Mouse (Mus musculus): ENCODE measurements at regions not wholly inside any gene's neighbourhood (a gene's known extent, or its start where the extent isn't known, plus 50 kb on each side); places are given as distances from the start of the nearest gene placed in this dataset.
"Not testable (repeated sequence)": the region's sequence is repeated elsewhere in the genome, so short reads cannot be mapped to it uniquely, and the experiment has no call there.

GRCm38 (mm10) chr9:41914611-41915010 lies 209.5 kb downstream of the Sorl1 start:
- DNase-seq (ENCODE audit: low spot score in 2 of 2): no peak

DNA sequence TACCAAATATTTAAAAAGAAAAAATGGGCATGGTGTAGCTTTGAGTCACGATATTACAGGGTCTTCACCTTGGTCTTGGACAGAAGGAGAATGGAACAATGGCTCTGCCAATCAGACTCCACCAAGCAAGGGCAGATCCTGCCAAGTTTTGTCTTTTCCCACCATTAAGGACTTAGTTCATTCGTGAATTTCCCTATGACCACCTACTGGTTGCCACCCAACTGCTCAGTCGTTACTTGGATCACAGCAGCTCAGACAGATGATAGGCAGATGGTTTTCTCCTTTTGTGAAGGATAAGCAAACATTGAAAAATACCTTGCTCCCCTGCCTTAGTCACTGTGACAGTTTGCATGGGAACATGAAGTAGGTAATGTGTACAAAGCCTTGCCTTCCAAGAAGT lies 210.2 kb downstream of the Sorl1 start:
- no peak for DNase-seq (ENCODE audit: low spot score in 2 of 2)

DNA sequence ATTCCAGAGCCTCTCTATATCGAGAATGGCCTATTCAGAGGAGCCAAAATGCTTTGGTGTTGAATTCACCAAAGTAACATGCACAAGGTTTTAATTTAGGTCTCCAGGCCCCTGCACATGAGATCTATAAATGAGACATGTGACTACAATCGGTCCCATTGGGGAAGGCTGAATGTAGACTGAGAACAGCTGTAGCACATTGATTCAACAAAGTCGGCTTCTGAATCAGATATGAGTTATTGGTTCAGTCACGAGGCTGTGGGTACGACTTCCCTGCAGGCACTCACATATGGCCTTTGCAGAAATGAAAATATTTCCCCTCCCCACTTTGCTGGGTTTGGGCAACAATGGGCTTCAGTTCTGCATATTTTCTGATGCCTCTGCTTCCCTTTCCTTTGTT lies 211.6 kb downstream of the Sorl1 start:
- no peak for DNase-seq (ENCODE audit: low spot score in 2 of 2)

GRCm38 (mm10) chr9:41900606-41900974 lies 223.5 kb downstream of the Sorl1 start:
- no peak for DNase-seq (ENCODE audit: low spot score in 2 of 2)

DNA sequence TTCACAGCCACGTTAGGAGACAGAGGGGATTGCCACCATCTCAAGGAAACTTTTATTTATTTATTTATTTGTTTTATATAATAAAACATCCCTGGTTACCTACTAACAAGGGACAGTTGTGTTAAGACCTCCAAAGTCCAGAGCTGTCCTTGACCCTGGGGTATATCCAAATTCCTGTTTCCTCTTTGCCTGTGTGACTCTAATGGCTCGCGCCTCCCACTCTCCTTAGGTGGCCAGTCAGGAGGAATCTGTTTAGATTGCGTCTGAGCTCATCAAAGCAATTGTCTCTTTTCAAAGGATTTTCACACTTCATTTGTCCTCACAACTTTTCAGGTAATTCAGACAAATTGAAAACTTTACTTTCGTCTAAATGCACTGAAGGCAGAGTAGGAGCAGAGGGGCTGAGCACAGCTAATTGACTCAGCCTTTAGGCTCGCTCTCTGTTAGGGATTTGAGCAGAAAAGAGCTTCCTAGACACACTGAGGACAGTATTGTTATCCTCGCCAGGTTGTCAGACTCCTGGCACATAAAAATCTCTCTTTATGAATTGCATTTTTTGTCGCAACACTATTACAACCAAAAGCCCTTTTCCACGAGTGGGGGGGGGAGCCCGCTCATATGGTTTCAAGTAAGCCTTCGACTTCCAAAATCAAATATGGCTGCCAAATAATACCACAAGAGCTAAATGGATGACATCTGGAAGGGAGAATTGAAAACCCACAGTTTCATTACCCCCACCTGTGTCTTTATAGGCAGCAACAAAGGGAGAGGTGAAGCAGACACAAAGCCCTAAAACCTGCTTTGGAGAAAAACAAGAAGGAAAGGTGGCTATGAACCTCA lies 224.1 kb downstream of the Sorl1 start:
- no peak for DNase-seq (ENCODE audit: low spot score in 2 of 2)

- no peak for DNase-seq (ENCODE audit: low spot score in 2 of 2)
Measured at GRCm38 (mm10) chr9:41895106-41895505, 229.0 kb downstream of the Sorl1 start.

DNA sequence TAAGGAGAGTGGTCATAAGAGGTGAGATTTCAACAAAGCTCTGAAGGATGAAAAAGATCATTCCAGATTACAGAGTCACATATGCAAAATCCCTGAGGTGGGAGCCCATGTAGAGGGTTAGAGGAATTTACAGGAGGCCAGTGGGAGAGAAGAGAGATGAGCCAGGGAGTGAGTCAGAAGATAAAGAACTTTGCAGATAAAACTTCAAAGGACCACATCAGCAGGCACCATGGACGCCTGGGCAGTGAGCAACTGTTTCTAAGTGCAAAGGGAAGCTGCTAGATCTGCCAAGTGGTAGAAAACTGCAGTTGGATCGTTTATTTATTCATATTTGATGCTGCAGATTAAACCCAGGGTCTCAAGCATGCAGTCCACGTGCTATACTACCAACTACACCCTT lies 231.3 kb downstream of the Sorl1 start:
- no peak for DNase-seq (ENCODE audit: low spot score in 2 of 2)

GRCm38 (mm10) chr9:41891206-41891605 lies 232.9 kb downstream of the Sorl1 start:
- no peak for DNase-seq (ENCODE audit: low spot score in 2 of 2)

GRCm38 (mm10) chr9:41890273-41891141 lies 233.6 kb downstream of the Sorl1 start:
- DNase-seq (ENCODE audit: low spot score in 2 of 2): peak; percentile 59 to 76

DNA sequence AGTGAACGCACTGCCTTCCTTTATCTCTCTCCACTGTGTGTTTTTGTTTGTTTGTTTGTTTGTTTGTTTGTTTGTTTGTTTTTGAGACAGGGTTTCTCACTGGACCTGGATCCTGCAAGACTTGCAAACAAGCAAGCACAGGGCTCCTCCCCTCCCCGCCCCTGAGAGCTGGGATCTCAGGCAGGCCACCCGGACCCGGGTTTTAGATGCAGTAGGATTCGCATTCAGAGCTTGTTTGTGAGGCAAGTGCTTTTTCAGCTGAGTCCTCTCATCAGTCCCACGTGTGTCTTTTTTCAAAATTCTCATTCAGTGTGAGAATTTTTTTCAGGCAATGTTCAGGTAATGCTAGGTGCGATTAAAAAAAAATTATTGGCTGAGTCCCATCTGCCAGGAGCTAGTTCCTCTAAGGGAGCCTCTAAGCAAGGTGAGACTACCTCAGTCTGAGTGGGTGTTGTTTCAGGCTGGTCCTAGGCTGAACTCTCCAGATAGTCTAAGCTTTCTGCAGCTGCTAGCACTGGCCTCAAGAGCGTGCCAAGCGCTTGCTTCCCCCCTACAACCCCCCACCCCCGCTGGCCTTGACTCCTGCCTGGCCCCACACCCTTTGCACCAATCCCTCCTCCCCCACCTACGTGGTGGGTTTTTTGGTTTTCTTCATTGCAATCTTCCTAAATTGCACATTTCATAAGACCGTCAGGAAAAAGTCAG lies 234.4 kb downstream of the Sorl1 start:
- DNase-seq (ENCODE audit: low spot score in 2 of 2): peak in 1 of 2 experiments; percentile 10

DNA sequence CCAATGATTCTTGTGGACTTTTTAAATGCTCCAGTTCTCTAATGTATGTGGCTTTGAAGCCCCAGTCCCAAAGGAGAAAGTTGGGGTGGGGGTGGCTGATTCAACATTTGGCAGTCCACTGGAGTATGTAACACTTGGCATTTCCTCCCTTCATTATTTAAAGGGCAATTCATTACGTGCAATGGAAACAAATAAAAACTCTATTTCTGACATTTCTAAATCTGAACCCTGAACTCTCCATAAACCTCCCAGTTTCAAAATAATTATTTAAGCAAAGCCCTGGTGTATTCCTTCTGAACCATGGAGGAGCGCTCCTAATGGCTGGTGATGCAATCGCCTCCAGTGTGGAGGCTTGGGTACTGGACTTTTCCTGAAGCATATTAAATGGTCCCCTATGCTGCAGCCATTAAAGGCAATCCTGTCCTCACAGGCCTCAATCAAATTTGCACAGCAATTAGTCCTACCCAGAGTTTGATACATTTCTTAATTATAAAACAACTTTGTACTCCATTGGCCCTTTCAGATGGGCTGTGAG lies 235.4 kb downstream of the Sorl1 start:
- no peak for DNase-seq (ENCODE audit: low spot score in 2 of 2)

DNA sequence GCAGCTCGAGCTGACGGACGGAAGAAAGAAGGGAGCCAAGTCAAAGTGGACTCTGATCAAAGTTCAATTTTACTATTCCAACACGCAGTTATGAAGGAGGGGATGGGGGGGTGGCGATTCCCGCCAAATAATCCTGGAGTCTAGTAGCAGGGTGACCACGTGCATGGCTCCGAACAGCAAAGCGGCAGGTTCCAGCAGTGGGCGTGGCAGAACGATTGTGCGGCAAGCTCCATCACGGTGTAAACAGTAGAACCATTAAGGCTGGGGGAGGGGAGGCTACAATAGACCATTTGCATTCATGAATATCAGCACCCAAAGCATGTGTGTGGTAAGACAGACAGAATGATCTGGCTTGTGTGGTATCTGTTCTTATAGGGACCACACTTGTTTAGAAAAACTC lies 237.6 kb downstream of the Sorl1 start:
- DNase-seq (ENCODE audit: low spot score in 2 of 2): not testable (repeated sequence)

DNA sequence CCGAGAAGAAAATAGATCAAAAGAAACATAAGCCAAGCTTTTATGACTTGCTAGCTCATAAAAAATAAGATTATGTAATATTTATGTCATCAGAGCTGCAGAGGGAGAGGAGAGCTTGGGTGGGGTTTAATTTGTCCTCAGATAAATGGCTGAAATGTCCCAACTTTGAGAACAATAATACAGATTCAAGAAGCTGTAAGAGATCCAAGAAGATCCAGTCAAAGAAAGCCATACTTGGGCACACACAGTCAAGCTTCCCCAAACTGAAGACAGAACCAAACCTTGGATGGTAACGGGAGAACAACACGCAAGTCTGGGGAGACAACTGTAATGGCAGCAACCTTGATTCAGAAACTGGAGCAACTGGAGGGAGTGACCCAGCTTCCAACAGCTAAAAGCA lies 243.6 kb downstream of the Sorl1 start:
- DNase-seq (ENCODE audit: low spot score in 2 of 2): no peak

- DNase-seq (ENCODE audit: low spot score in 2 of 2): no peak
Measured at GRCm38 (mm10) chr9:41879080-41879479, 245.0 kb downstream of the Sorl1 start.

DNA sequence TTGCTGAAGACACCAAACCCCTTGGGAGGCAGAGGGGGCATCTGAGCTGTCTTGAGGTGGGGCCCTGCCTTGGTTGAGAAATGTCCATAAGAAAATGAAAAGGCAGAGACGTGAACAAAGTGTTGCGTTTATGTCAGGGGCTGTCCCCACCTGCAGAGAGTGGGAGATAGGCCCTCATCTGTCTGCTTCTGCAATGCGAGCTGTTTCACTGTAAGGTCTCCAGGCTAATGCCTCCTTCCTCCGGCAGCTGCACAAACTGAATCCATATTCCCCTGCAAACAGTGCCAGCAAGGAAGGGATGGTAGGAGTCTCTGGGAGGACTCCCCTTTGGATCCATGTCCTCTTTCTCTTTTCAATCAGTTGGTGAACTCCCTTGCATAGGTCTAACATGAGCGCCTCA lies 263.0 kb downstream of the Sorl1 start:
- DNase-seq (ENCODE audit: low spot score in 2 of 2): no peak

DNA sequence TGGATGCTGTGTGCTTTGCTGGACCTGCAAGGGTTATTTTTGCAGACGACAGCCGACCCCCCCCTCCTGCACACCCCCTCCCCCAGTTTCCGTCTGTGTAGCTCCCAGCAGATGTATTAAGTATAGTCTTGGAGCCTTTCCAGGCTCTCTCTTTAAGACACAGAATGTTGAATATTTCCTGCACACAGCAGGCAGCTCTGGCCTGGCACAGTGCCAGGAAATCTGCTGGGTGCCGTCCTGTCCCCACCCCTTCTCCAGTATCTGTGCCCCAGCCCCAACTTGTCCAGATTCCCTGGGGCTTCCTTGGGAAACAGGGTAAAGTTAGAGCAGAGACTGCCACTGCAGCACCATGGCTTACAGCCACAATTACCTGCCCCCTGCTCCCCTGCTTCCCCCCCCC lies 263.4 kb downstream of the Sorl1 start:
- peak; percentile 11 to 44 for DNase-seq (ENCODE audit: low spot score in 2 of 2)

DNA sequence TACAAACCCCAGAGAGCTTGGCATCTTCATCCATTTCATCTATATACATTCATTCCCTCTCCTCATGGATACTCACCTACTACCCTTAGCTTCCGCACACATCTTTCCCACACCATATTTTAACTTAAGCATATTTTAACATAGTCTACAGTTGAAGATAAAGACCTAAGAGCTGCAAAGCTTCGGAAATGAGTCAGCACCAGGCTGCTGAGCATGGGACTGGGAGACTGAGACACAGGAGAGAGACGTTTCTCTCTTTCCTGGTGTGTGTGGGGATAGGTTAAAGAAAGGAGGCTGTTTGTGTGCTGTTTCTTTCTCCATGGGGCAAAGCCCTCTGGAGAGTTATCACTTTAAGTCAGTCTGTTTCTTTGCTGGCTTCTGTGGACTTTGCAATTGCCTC lies 264.3 kb downstream of the Sorl1 start:
- no peak for DNase-seq (ENCODE audit: low spot score in 2 of 2)

DNA sequence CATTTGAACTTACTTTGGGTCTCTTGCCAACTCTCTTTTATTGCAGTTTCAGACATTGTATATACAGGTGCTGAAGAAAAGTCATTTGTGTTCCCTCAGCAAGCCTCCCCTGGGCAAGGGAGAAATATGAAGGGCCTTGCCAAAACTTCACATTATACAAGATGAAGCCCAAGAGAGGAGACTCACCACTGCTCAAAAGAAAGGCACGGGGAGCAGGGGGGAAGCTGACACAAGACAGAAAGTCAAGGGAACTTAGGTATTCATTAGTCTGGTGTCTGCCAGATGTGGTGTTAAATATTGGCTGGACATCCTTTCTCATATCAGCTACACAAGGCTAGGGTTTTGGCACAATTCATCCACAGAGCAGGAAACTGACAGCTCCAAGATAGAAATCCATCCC lies 272.0 kb downstream of the Sorl1 start:
- no peak for DNase-seq (ENCODE audit: low spot score in 2 of 2)

- no peak for DNase-seq (ENCODE audit: low spot score in 2 of 2)
Measured at GRCm38 (mm10) chr9:41849628-41850326, 274.3 kb downstream of the Sorl1 start.

DNA sequence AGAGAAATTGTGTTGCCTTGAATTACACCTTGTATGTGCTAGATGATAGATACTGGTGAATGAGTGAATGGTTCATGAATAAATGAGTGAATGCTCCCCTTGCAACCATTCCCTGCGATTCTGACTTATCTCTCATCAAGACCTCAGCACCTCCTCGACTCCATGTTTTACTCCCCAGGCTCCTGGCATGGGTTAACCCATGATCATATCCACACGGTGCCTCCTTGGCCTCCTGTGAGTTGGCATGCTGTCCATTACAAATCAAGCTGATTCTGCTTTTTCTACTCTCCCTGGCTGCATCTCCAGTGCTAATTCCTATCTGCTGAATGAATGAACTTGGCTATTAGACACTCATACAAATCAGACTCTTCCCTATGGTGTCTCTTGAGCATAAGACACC lies 279.5 kb downstream of the Sorl1 start:
- no peak for DNase-seq (ENCODE audit: low spot score in 2 of 2)

Data from left cerebral cortex, adult 9 months (tissue).